Mouse (Mus musculus): ENCODE measurements around the gene Abhd17c. TPM values are rescaled to one million over a fixed set of nuclear protein-coding genes. Genes with fewer than 3 reads are reported as not detected.
A peak's percentile ranks its signal among the peaks of the same experiment; 100 is the strongest.
"Not testable (repeated sequence)": the region's sequence is repeated elsewhere in the genome, so short reads cannot be mapped to it uniquely, and the experiment has no call there.

The Abhd17c gene
- total and polyA plus RNA-seq, 2 experiments from 2014 or later, result 76.9 to 89.8 TPM

GRCm38 (mm10) chr7:84185196-84185595, 33.5 kb upstream of the Abhd17c start:
- Histone ChIP-seq H3K4me3 (ENCODE audit: low read depth, low read length) (no peak overlapping the region), H3K4me2 (ENCODE audit: low read depth, low read length, poor library complexity, severe bottlenecking) (no peak overlapping the region), H3K9me3 (ENCODE audit: low read length) (no peaks in the 10 kb centered on the region; the same call in 1 of the 2 replicates), H3K9ac (replicated peaks; ENCODE audit: low read length, poor library complexity, severe bottlenecking) (no peak overlapping the region), H3K4me1 (ENCODE audit: insufficient read depth, low read length) (no peaks in the 10 kb centered on the region), H3K36me3 (ENCODE audit: insufficient read depth, low read length) (no peaks in the 10 kb centered on the region), H3K27ac (ENCODE audit: low read depth, low read length) (no peak overlapping the region), H3K27me3 (ENCODE audit: insufficient read depth, low read length) (no peaks in the 10 kb centered on the region)
- DNase-seq (ENCODE audit: low spot score) (no peak), ATAC-seq (ENCODE audit: low FRiP score) (no peak)
- no peak for TF ChIP-seq CTCF (IDR thresholded peaks at IDR 0.05)
- WGBS, result 73% methylated on average over 4 of the region's 4 CpGs

GRCm38 (mm10) chr7:84184703-84185102, 33.0 kb upstream of the Abhd17c start:
- no peak overlapping the region for H3K4me3 ChIP-seq (ENCODE audit: low read depth, low read length)
- no peak for ATAC-seq (ENCODE audit: low FRiP score)
- H3K4me1 ChIP-seq (ENCODE audit: insufficient read depth, low read length), result no peaks in the 10 kb centered on the region
- no peaks in the 10 kb centered on the region for H3K27me3 ChIP-seq (ENCODE audit: insufficient read depth, low read length)
- H3K4me2 ChIP-seq (ENCODE audit: low read depth, low read length, poor library complexity, severe bottlenecking), result no peak overlapping the region
- no peaks in the 10 kb centered on the region; the same call in 1 of the 2 replicates for H3K9me3 ChIP-seq (ENCODE audit: low read length)
- no peak overlapping the region for H3K27ac ChIP-seq (ENCODE audit: low read depth, low read length)
- TF ChIP-seq CTCF (IDR thresholded peaks at IDR 0.05), result no peak
- H3K36me3 ChIP-seq (ENCODE audit: insufficient read depth, low read length), result no peaks in the 10 kb centered on the region
- no peak for DNase-seq (ENCODE audit: low spot score)
- H3K9ac ChIP-seq (replicated peaks; ENCODE audit: low read length, poor library complexity, severe bottlenecking), result no peak overlapping the region
- WGBS, result 85% methylated on average over 3 of the region's 3 CpGs

GRCm38 (mm10) chr7:84178809-84179208, 27.1 kb upstream of the Abhd17c start:
- H3K9me3 ChIP-seq (ENCODE audit: low read length); H3K36me3 ChIP-seq (ENCODE audit: insufficient read depth, low read length); DNase-seq (ENCODE audit: low spot score); H3K4me2 ChIP-seq (ENCODE audit: low read depth, low read length, poor library complexity, severe bottlenecking); H3K4me1 ChIP-seq (ENCODE audit: insufficient read depth, low read length); H3K27me3 ChIP-seq (ENCODE audit: insufficient read depth, low read length); H3K27ac ChIP-seq (ENCODE audit: low read depth, low read length); ATAC-seq (ENCODE audit: low FRiP score); H3K9ac ChIP-seq (replicated peaks; ENCODE audit: low read length, poor library complexity, severe bottlenecking); H3K4me3 ChIP-seq (ENCODE audit: low read depth, low read length): not testable (repeated sequence)
- WGBS, result 98% methylated on average over 2 of the region's 2 CpGs

GRCm38 (mm10) chr7:84174655-84175448, 23.2 kb upstream of the Abhd17c start:
- peak overlapping the region; percentile 59; the same call in 1 of the 2 replicates for H3K27ac ChIP-seq (ENCODE audit: low read depth, low read length)
- TF ChIP-seq CTCF (IDR thresholded peaks at IDR 0.05), result no peak
- ATAC-seq (ENCODE audit: low FRiP score) (peak; percentile 76), DNase-seq (ENCODE audit: low spot score) (peak; percentile 53)
- no peak overlapping the region for H3K4me3 ChIP-seq (ENCODE audit: low read depth, low read length)
- peaks cover 3% of the 10 kb centered on the region; the same call in 1 of the 2 replicates for H3K4me1 ChIP-seq (ENCODE audit: insufficient read depth, low read length)
- H3K36me3 ChIP-seq (ENCODE audit: insufficient read depth, low read length), result no peaks in the 10 kb centered on the region
- no peaks in the 10 kb centered on the region for H3K27me3 ChIP-seq (ENCODE audit: insufficient read depth, low read length)
- no peak overlapping the region for H3K9ac ChIP-seq (replicated peaks; ENCODE audit: low read length, poor library complexity, severe bottlenecking)
- no peak overlapping the region for H3K4me2 ChIP-seq (ENCODE audit: low read depth, low read length, poor library complexity, severe bottlenecking)
- 71% methylated on average over 11 of the region's 11 CpGs for WGBS
- no peaks in the 10 kb centered on the region for H3K9me3 ChIP-seq (ENCODE audit: low read length)

GRCm38 (mm10) chr7:84173394-84173793, 21.7 kb upstream of the Abhd17c start:
- H3K4me3 ChIP-seq (ENCODE audit: low read depth, low read length), result no peak overlapping the region
- no peak overlapping the region for H3K4me2 ChIP-seq (ENCODE audit: low read depth, low read length, poor library complexity, severe bottlenecking)
- H3K4me1 ChIP-seq (ENCODE audit: insufficient read depth, low read length), result peaks cover 3% of the 10 kb centered on the region; the same call in 1 of the 2 replicates
- no peak for TF ChIP-seq CTCF (IDR thresholded peaks at IDR 0.05)
- ATAC-seq (ENCODE audit: low FRiP score) (no peak), DNase-seq (ENCODE audit: low spot score) (no peak)
- H3K27ac ChIP-seq (ENCODE audit: low read depth, low read length), result no peak overlapping the region
- H3K9me3 ChIP-seq (ENCODE audit: low read length), result no peaks in the 10 kb centered on the region
- no peaks in the 10 kb centered on the region for H3K36me3 ChIP-seq (ENCODE audit: insufficient read depth, low read length)
- H3K9ac ChIP-seq (replicated peaks; ENCODE audit: low read length, poor library complexity, severe bottlenecking), result no peak overlapping the region
- 88% methylated on average over 4 of the region's 4 CpGs for WGBS
- no peaks in the 10 kb centered on the region for H3K27me3 ChIP-seq (ENCODE audit: insufficient read depth, low read length)

GRCm38 (mm10) chr7:84171177-84171787, 19.6 kb upstream of the Abhd17c start:
- Histone ChIP-seq H3K4me3 (ENCODE audit: low read depth, low read length) (no peak overlapping the region), H3K4me2 (ENCODE audit: low read depth, low read length, poor library complexity, severe bottlenecking) (no peak overlapping the region), H3K27me3 (ENCODE audit: insufficient read depth, low read length) (no peaks in the 10 kb centered on the region), H3K9ac (replicated peaks; ENCODE audit: low read length, poor library complexity, severe bottlenecking) (no peak overlapping the region), H3K4me1 (ENCODE audit: insufficient read depth, low read length) (peaks cover 3% of the 10 kb centered on the region; the same call in 1 of the 2 replicates), H3K27ac (ENCODE audit: low read depth, low read length) (no peak overlapping the region), H3K36me3 (ENCODE audit: insufficient read depth, low read length) (no peaks in the 10 kb centered on the region), H3K9me3 (ENCODE audit: low read length) (no peaks in the 10 kb centered on the region)
- WGBS, result 95% methylated on average over 1 of the region's 1 CpGs
- ATAC-seq (ENCODE audit: low FRiP score), result no peak
- no peak for DNase-seq (ENCODE audit: low spot score)
- no peak for TF ChIP-seq CTCF (IDR thresholded peaks at IDR 0.05)

Data from midbrain, postnatal 0 days (tissue).